Mouse (Mus musculus) myocyte (in vitro differentiated cells): Measurements from ENCODE around the gene Ndufaf2. TPM values are rescaled to one million over a fixed set of nuclear protein-coding genes. Genes with fewer than 3 reads are reported as not detected.

Experiments used
- H3K27me3 ChIP-seq: one replicate; pipeline ENCODE4 v1.6.1; 2011; ENCODE audit not compliant: control insufficient read depth, insufficient read depth, insufficient read length
- H3K36me3 ChIP-seq: one replicate; pipeline ENCODE4 v1.6.1; 2011; ENCODE audit not compliant: control insufficient read depth, insufficient read depth
- H3K4me2 ChIP-seq: one replicate; pipeline ENCODE4 v1.6.1; 2011; ENCODE audit warnings: low read depth, control low read depth
- H3K4me3 ChIP-seq: one replicate; pipeline ENCODE4 v1.5.1; 2011; ENCODE audit warnings: mild to moderate bottlenecking, control low read depth, moderate library complexity
- H3K79me2 ChIP-seq: one replicate; pipeline ENCODE4 v1.6.1; 2011; ENCODE audit not compliant: control insufficient read depth, insufficient read depth
- H3ac ChIP-seq: one replicate; pipeline ENCODE4 v1.6.1; 2011; ENCODE audit not compliant: control insufficient read depth, insufficient read length
- CEBPB ChIP-seq: IDR thresholded peaks from 2 replicates; pipeline ENCODE4 v1.6.1; 2011; ENCODE audit warnings: mild to moderate bottlenecking, moderate library complexity; ENCODE audit not compliant: poor library complexity, insufficient read depth, severe bottlenecking
- E2F4 ChIP-seq: IDR thresholded peaks from one replicate; pipeline ENCODE4 v1.6.1; 2011; ENCODE audit warnings: mild to moderate bottlenecking, control low read depth, moderate library complexity; ENCODE audit not compliant: insufficient read depth
- MAX ChIP-seq: IDR thresholded peaks from one replicate; pipeline ENCODE4 v1.6.1; 2011; ENCODE audit warnings: low read depth, mild to moderate bottlenecking, control low read depth
- MYOD1 ChIP-seq, 3 experiments: IDR thresholded peaks; one replicate each; pipeline ENCODE4 v1.6.1; 2011; ENCODE audit warnings: control low read depth in 2 of 3, low read depth in 2 of 3, mild to moderate bottlenecking in 2 of 3, moderate library complexity in 1 of 3; ENCODE audit not compliant: insufficient read length in 2 of 3, control insufficient read depth in 1 of 3
- MYOG ChIP-seq, 3 experiments: IDR thresholded peaks; one replicate each; pipeline ENCODE4 v1.6.1; 2011; ENCODE audit warnings: control low read depth in 2 of 3, low read depth in 2 of 3, mild to moderate bottlenecking in 2 of 3; ENCODE audit not compliant: insufficient read length in 2 of 3, control insufficient read depth in 1 of 3, insufficient read depth in 1 of 3
- POLR2A ChIP-seq: IDR thresholded peaks from one replicate; pipeline ENCODE4 v1.6.1; 2011; ENCODE audit warnings: low read depth, mild to moderate bottlenecking, control low read depth, moderate library complexity; ENCODE audit not compliant: insufficient read length
- POLR2AphosphoS2 ChIP-seq: IDR thresholded peaks from one replicate; pipeline ENCODE4 v1.6.1; 2011; ENCODE audit warnings: low read depth, control low read depth; ENCODE audit not compliant: insufficient read length
- REST ChIP-seq: IDR thresholded peaks from one replicate; pipeline ENCODE4 v1.6.1; 2011; ENCODE audit warnings: mild to moderate bottlenecking, control low read depth, moderate library complexity; ENCODE audit not compliant: insufficient read depth, insufficient read length
- SRF ChIP-seq: IDR thresholded peaks from one replicate; pipeline ENCODE4 v1.6.1; 2011; ENCODE audit warnings: low read depth; ENCODE audit not compliant: control insufficient read depth, insufficient read length
- TCF12 ChIP-seq: IDR thresholded peaks from one replicate; pipeline ENCODE4 v1.6.1; 2011; ENCODE audit warnings: mild to moderate bottlenecking, control low read depth; ENCODE audit not compliant: poor library complexity, insufficient read depth, severe bottlenecking
- TCF3 ChIP-seq: IDR thresholded peaks from one replicate; pipeline ENCODE4 v1.6.1; 2011; ENCODE audit warnings: low read depth, control low read depth; ENCODE audit not compliant: insufficient read length
- USF1 ChIP-seq: IDR thresholded peaks from one replicate; pipeline ENCODE4 v1.6.1; 2011; ENCODE audit warnings: low read depth, mild to moderate bottlenecking, control low read depth, moderate library complexity
- polyA plus RNA-seq: library from polyadenylated mRNA; unstranded; fragments of >200 nt; fragmentation: generic; extraction: Trizol; gene quantifications from one replicate; pipeline ENCODE4 v1.2.1, GENCODE M21; 2012; ENCODE audit warnings: missing spikeins

The Ndufaf2 gene
- polyA plus RNA-seq, 1 experiment: 25.4 TPM

DNA sequence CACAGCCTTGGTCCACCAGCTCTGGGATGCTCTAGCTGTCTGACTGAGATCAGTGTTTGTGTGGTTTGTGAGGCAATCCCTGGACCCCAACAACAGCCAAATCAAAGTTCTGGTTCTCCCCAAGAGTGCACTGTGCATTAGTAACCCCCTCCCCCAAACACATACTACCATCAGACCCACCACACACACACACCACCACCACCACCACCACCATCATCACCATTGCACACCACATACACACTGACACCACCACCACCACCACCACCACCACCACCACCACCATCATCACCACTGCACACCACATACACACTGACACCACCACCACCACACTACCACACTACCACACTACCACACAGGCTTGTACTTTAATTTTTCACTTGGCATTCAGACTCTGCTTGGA, 40.8 kb downstream of the Ndufaf2 start:
- H3K4me3 ChIP-seq: no peak overlapping the region
- H3K27me3 ChIP-seq: no peaks in the 10 kb centered on the region
- H3K79me2 ChIP-seq: no peaks in the 10 kb centered on the region
- no peak for TF ChIP-seq TCF12
- no peak for TF ChIP-seq POLR2A
- TF ChIP-seq E2F4: no peak
- no peak for TF ChIP-seq SRF
- TF ChIP-seq CEBPB: no peak
- no peak overlapping the region for H3K4me2 ChIP-seq
- H3K36me3 ChIP-seq: no peaks in the 10 kb centered on the region
- H3ac ChIP-seq: no peak overlapping the region

DNA sequence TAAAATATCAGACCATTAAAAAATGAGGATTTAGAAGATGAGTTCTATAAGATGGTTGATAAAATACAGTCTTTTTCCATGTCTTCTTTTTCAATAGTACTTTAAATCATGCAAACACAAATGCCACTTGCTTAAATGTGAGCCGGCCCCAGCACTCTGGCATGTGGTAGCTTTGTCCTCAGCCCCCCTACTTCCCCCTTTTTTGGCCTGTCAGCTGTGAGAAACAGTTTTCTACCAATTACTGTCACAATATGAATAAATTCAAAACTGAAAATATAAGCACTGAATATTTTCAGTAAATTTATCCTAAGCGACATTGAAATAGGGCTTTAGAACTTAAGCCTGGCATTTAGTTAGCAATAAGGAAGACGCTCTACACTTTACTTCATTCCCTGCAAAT, 44.2 kb downstream of the Ndufaf2 start:
- no peak overlapping the region for H3K4me3 ChIP-seq
- H3K36me3 ChIP-seq: no peaks in the 10 kb centered on the region
- TF ChIP-seq MYOD1 (IDR thresholded peaks at IDR 0.05; ENCODE audit: control insufficient read depth in 1 of 3, insufficient read length in 2 of 3, low read depth in 2 of 3): no peak
- no peak for TF ChIP-seq USF1
- no peak for TF ChIP-seq CEBPB
- TF ChIP-seq SRF: no peak
- no peak for TF ChIP-seq REST
- TF ChIP-seq POLR2AphosphoS2: no peak
- no peak for TF ChIP-seq TCF3
- no peak for TF ChIP-seq MYOG (IDR thresholded peaks at IDR 0.05; ENCODE audit: control insufficient read depth in 1 of 3, insufficient read depth in 1 of 3, insufficient read length in 2 of 3, low read depth in 2 of 3)
- TF ChIP-seq POLR2A: no peak
- TF ChIP-seq TCF12: no peak
- TF ChIP-seq E2F4: no peak
- TF ChIP-seq MAX: no peak
- no peaks in the 10 kb centered on the region for H3K79me2 ChIP-seq
- H3K4me2 ChIP-seq: no peak overlapping the region
- H3ac ChIP-seq: no peak overlapping the region
- H3K27me3 ChIP-seq: no peaks in the 10 kb centered on the region

GRCm38 (mm10) chr13:108113536-108113935, 44.9 kb downstream of the Ndufaf2 start:
- Histone ChIP-seq H3K79me2 (no peaks in the 10 kb centered on the region), H3ac (no peak overlapping the region), H3K27me3 (no peaks in the 10 kb centered on the region), H3K4me2 (no peak overlapping the region), H3K36me3 (no peaks in the 10 kb centered on the region), H3K4me3 (no peak overlapping the region)
- TF ChIP-seq POLR2A (no peak), SRF (no peak), USF1 (no peak), MYOD1 (IDR thresholded peaks at IDR 0.05; ENCODE audit: control insufficient read depth in 1 of 3, insufficient read length in 2 of 3, low read depth in 2 of 3) (no peak), REST (no peak), POLR2AphosphoS2 (no peak), MAX (no peak), TCF12 (no peak), CEBPB (no peak), TCF3 (no peak), E2F4 (no peak), MYOG (IDR thresholded peaks at IDR 0.05; ENCODE audit: control insufficient read depth in 1 of 3, insufficient read depth in 1 of 3, insufficient read length in 2 of 3, low read depth in 2 of 3) (no peak)

DNA sequence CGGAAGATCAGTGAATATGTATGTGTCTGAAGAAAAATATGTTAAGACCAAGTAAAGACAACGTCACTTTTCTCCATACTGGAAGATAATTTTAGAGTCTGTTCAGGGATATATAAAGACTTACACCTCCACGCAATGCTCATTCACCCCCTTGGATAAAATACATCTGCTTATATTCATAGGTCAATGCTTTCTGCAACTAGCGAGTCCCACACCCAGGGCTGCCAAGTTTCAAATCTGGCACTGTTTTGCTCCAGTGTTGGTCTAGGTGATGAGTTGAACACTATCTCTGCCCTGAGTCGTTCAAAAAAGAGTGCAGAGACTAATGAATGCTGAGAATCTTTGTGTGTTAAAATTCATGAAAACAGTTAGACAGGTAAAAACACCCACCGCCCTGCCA, 47.5 kb downstream of the Ndufaf2 start:
- no peaks in the 10 kb centered on the region for H3K27me3 ChIP-seq
- H3ac ChIP-seq: no peak overlapping the region
- H3K4me3 ChIP-seq: no peak overlapping the region
- no peaks in the 10 kb centered on the region for H3K36me3 ChIP-seq
- TF ChIP-seq CEBPB (no peak), POLR2A (no peak), SRF (no peak), E2F4 (no peak), TCF3 (no peak), MYOG (IDR thresholded peaks at IDR 0.05; ENCODE audit: control insufficient read depth in 1 of 3, insufficient read depth in 1 of 3, insufficient read length in 2 of 3, low read depth in 2 of 3) (no peak), MAX (no peak), REST (no peak), MYOD1 (IDR thresholded peaks at IDR 0.05; ENCODE audit: control insufficient read depth in 1 of 3, insufficient read length in 2 of 3, low read depth in 2 of 3) (no peak), TCF12 (no peak), USF1 (no peak), POLR2AphosphoS2 (no peak)
- no peaks in the 10 kb centered on the region for H3K79me2 ChIP-seq
- no peak overlapping the region for H3K4me2 ChIP-seq

DNA sequence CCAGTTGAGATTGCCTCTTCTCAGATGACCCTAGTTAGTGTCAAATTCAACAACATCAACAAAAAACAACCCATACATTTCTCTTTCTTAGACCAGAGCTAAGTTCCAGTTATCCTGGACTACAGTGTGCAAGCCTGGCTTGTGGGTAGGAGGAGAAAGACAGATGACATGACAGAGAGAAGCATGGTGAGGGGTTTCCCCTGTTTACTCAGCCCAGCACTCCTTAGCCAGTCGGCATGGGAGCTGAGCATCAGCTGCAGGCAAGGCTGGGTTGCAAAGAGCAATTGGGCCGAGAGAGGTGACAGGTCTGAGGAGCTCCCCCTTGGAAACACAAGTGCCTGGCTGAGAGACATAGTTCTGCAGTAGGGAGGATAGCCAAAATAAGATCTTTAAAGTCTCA, 57.7 kb downstream of the Ndufaf2 start:
- Histone ChIP-seq H3K79me2 (no peaks in the 10 kb centered on the region), H3ac (no peak overlapping the region), H3K27me3 (no peaks in the 10 kb centered on the region), H3K4me2 (no peak overlapping the region), H3K36me3 (no peaks in the 10 kb centered on the region), H3K4me3 (no peak overlapping the region)
- TF ChIP-seq TCF3 (no peak), MYOG (IDR thresholded peaks at IDR 0.05; ENCODE audit: control insufficient read depth in 1 of 3, insufficient read depth in 1 of 3, insufficient read length in 2 of 3, low read depth in 2 of 3) (no peak), TCF12 (no peak), POLR2A (no peak)
